ENCODE assay signal across 8 mouse cellular contexts in genomic region chr12:99640214-99641151, GRCm38 (mm10).
DNase-seq lines count a peak whose midpoint lies in the region; ATAC-seq and TF ChIP-seq lines count a peak whose summit lies in the region.

No protein-coding gene starts in this region.

- no peaks in the 10 kb centered on the region for H3K27me3 ChIP-seq in forebrain, embryonic 16.5 days (replicated peaks; ENCODE audit: control insufficient read depth, insufficient read depth, low read length)
- H3K27me3 ChIP-seq in intestine, postnatal 0 days (replicated peaks; ENCODE audit: control insufficient read depth, insufficient read depth, low read length), result no peaks in the 10 kb centered on the region

- DNase-seq in cerebellum, postnatal 10 days, result peak; percentile 73 to 79
- no peak for DNase-seq in cerebellum, postnatal 4 days (ENCODE audit: low spot score in 2 of 2)
- peak; percentile 45 for DNase-seq in MN1 (ENCODE audit: low spot score)
- DNase-seq in lung, postnatal 4 days, result peak; percentile 39 to 46
- DNase-seq in spleen, adult 12 weeks (ENCODE audit: low spot score), result peak; percentile 50
- DNase-seq in urinary bladder, adult 2 months (ENCODE audit: low spot score), result no peak

- H3K9me3 ChIP-seq in forebrain, embryonic 16.5 days (ENCODE audit: control insufficient read depth, low read length), result peaks cover 3% of the 10 kb centered on the region; the same call in 1 of the 2 replicates
- H3K9me3 ChIP-seq in intestine, postnatal 0 days (ENCODE audit: control insufficient read depth), result 0 out of 2 replicates have a peak, but pooled peaks cover 12% of the 10 kb centered on the region

- no peaks in the 10 kb centered on the region for H3K36me3 ChIP-seq in forebrain, embryonic 16.5 days (ENCODE audit: control insufficient read depth, insufficient read depth)
- H3K36me3 ChIP-seq in intestine, postnatal 0 days (ENCODE audit: control insufficient read depth, insufficient read depth), result no peaks in the 10 kb centered on the region

- peak overlapping the region; percentile 54 for H3K4me2 ChIP-seq in forebrain, embryonic 16.5 days (ENCODE audit: low read length)
- peak overlapping the region; percentile 24; the same call in 1 of the 2 replicates for H3K4me2 ChIP-seq in intestine, postnatal 0 days (replicated peaks; ENCODE audit: low read depth)

- H3K4me3 ChIP-seq in forebrain, embryonic 16.5 days (replicated peaks; ENCODE audit: low read length), result peak overlapping the region; percentile 31
- H3K4me3 ChIP-seq in intestine, postnatal 0 days (ENCODE audit: low read depth, low read length), result no peak overlapping the region

- TF ChIP-seq CTCF in intestine, postnatal 0 days (IDR thresholded peaks at IDR 0.05; ENCODE audit: low read depth), result no peak

- peak; percentile 78 for ATAC-seq in forebrain, embryonic 16.5 days
- no peak for ATAC-seq in intestine, postnatal 0 days

- peak overlapping the region; percentile 41 for H3K9ac ChIP-seq in forebrain, embryonic 16.5 days (replicated peaks; ENCODE audit: low read depth, low read length)
- no peak overlapping the region for H3K9ac ChIP-seq in intestine, postnatal 0 days (ENCODE audit: low read depth, low read length)

- H3K27ac ChIP-seq in forebrain, embryonic 16.5 days (ENCODE audit: low read length), result peak overlapping the region; percentile 53
- no peak overlapping the region for H3K27ac ChIP-seq in intestine, postnatal 0 days (ENCODE audit: low read depth, low read length)

- 2% methylated on average over 18 of the region's 18 CpGs for WGBS in forebrain, embryonic 16.5 days
- WGBS in intestine, postnatal 0 days, result 36% methylated on average over 18 of the region's 18 CpGs

- peaks cover 20% of the 10 kb centered on the region for H3K4me1 ChIP-seq in forebrain, embryonic 16.5 days (replicated peaks; ENCODE audit: control insufficient read depth, insufficient read depth, low read length)
- no peaks in the 10 kb centered on the region for H3K4me1 ChIP-seq in intestine, postnatal 0 days (replicated peaks; ENCODE audit: control insufficient read depth, insufficient read depth, low read length)

Comparison
In these comparisons a context has a peak if more than half of its experiments do, and no peak if none do; other contexts are left out.
1. DNase-seq: peak in cerebellum, postnatal 10 days (2 of 2), MN1 (single experiment), lung, postnatal 4 days (2 of 2) and spleen, adult 12 weeks (single experiment); none in cerebellum, postnatal 4 days (0 of 2) and urinary bladder, adult 2 months (single experiment).